Mouse (Mus musculus) ES-Bruce4 (cell line): ENCODE measurements around the gene Slit3. TPM values are rescaled to one million over a fixed set of nuclear protein-coding genes. Genes with fewer than 3 reads are reported as not detected.

Experiments used
- H3K27ac ChIP-seq: 2 replicates; pipeline ENCODE4 v1.5.1; 2012; ENCODE audit warnings: low read length, inconsistent platforms; ENCODE audit not compliant: insufficient read depth
- H3K27me3 ChIP-seq: 2 replicates; pipeline ENCODE4 v1.6.1; 2012; ENCODE audit warnings: mild to moderate bottlenecking, low read length, inconsistent platforms; ENCODE audit not compliant: control insufficient read depth, poor library complexity, insufficient read depth, severe bottlenecking
- H3K36me3 ChIP-seq: 2 replicates; pipeline ENCODE4 v1.6.1; 2012; ENCODE audit warnings: inconsistent platforms, mild to moderate bottlenecking, low read length, moderate library complexity; ENCODE audit not compliant: control insufficient read depth, poor library complexity, insufficient read depth, severe bottlenecking
- H3K4me1 ChIP-seq: one replicate; pipeline ENCODE4 v1.8.1; 2011; ENCODE audit warnings: low read length; ENCODE audit not compliant: control insufficient read depth, insufficient read depth
- H3K4me3 ChIP-seq: 2 replicates; pipeline ENCODE4 v1.5.1; 2011; ENCODE audit warnings: low read depth, mild to moderate bottlenecking, low read length
- H3K9ac ChIP-seq: 2 replicates; pipeline ENCODE4 v1.6.1; 2012; ENCODE audit warnings: low read depth, mild to moderate bottlenecking, inconsistent platforms; ENCODE audit not compliant: poor library complexity, severe bottlenecking
- H3K9me3 ChIP-seq: replicated peaks from 2 replicates; pipeline ENCODE4 v1.6.1; 2012; ENCODE audit warnings: mild to moderate bottlenecking, low read length, inconsistent platforms; ENCODE audit not compliant: control insufficient read depth, poor library complexity, insufficient read depth, severe bottlenecking
- CTCF ChIP-seq: IDR thresholded peaks from one replicate; pipeline ENCODE4 v1.8.1; 2011; ENCODE audit warnings: low read depth, low read length
- EP300 ChIP-seq: IDR thresholded peaks from 2 replicates; pipeline ENCODE4 v1.6.1; 2011; ENCODE audit warnings: low read depth, low read length; ENCODE audit not compliant: insufficient read depth
- POLR2A ChIP-seq: IDR thresholded peaks from one replicate; pipeline ENCODE4 v1.8.1; 2011; ENCODE audit warnings: low read length; ENCODE audit not compliant: insufficient read depth
- polyA plus RNA-seq: library from polyadenylated mRNA; stranded (reverse); fragments of >200 nt; gene quantifications from 2 replicates; pipeline ENCODE4 v1.2.4, GENCODE M21; 2011; ENCODE audit warnings: low read depth; ENCODE audit not compliant: missing spikeins, insufficient read depth, insufficient read length

Slit3 gene
- polyA plus RNA-seq, 1 experiment, result 2.8 TPM

- Histone ChIP-seq H3K9ac (no peak overlapping the region), H3K27me3 (no peaks in the 10 kb centered on the region), H3K4me3 (no peak overlapping the region), H3K9me3 (no peaks in the 10 kb centered on the region), H3K36me3 (no peaks in the 10 kb centered on the region), H3K27ac (no peak overlapping the region), H3K4me1 (no peaks in the 10 kb centered on the region)
- TF ChIP-seq POLR2A (no peak), CTCF (no peak), EP300 (no peak)
Measured at GRCm38 (mm10) chr11:35131740-35132139, 10.7 kb downstream of the Slit3 start.

- Histone ChIP-seq H3K9me3 (no peaks in the 10 kb centered on the region), H3K27ac (no peak overlapping the region), H3K4me1 (no peaks in the 10 kb centered on the region), H3K27me3 (no peaks in the 10 kb centered on the region), H3K9ac (no peak overlapping the region), H3K36me3 (no peaks in the 10 kb centered on the region), H3K4me3 (no peak overlapping the region)
- no peak for TF ChIP-seq POLR2A
- no peak for TF ChIP-seq EP300
- TF ChIP-seq CTCF, result no peak
Measured at GRCm38 (mm10) chr11:35136625-35137024, 15.6 kb downstream of the Slit3 start.

GRCm38 (mm10) chr11:35140092-35140491, 19.1 kb downstream of the Slit3 start:
- Histone ChIP-seq H3K9ac (no peak overlapping the region), H3K4me3 (no peak overlapping the region), H3K9me3 (no peaks in the 10 kb centered on the region), H3K27ac (no peak overlapping the region), H3K4me1 (no peaks in the 10 kb centered on the region), H3K27me3 (no peaks in the 10 kb centered on the region), H3K36me3 (no peaks in the 10 kb centered on the region)
- no peak for TF ChIP-seq POLR2A
- TF ChIP-seq EP300, result no peak
- TF ChIP-seq CTCF, result no peak

- H3K27me3 ChIP-seq, result no peaks in the 10 kb centered on the region
- H3K27ac ChIP-seq, result no peak overlapping the region
- no peak overlapping the region for H3K4me3 ChIP-seq
- H3K36me3 ChIP-seq, result no peaks in the 10 kb centered on the region
- no peaks in the 10 kb centered on the region for H3K9me3 ChIP-seq
- no peaks in the 10 kb centered on the region for H3K4me1 ChIP-seq
- no peak overlapping the region for H3K9ac ChIP-seq
- TF ChIP-seq CTCF (no peak), EP300 (no peak), POLR2A (no peak)
Measured at GRCm38 (mm10) chr11:35142202-35142601, 21.2 kb downstream of the Slit3 start.

- Histone ChIP-seq H3K4me3 (no peak overlapping the region), H3K4me1 (no peaks in the 10 kb centered on the region), H3K36me3 (no peaks in the 10 kb centered on the region), H3K9me3 (no peaks in the 10 kb centered on the region), H3K27ac (no peak overlapping the region), H3K9ac (no peak overlapping the region), H3K27me3 (no peaks in the 10 kb centered on the region)
- TF ChIP-seq EP300 (no peak), CTCF (no peak), POLR2A (no peak)
Measured at GRCm38 (mm10) chr11:35142698-35143360, 21.8 kb downstream of the Slit3 start.

- Histone ChIP-seq H3K9me3 (no peaks in the 10 kb centered on the region), H3K4me3 (no peak overlapping the region), H3K36me3 (no peaks in the 10 kb centered on the region), H3K4me1 (no peaks in the 10 kb centered on the region), H3K9ac (no peak overlapping the region), H3K27me3 (no peaks in the 10 kb centered on the region), H3K27ac (no peak overlapping the region)
- TF ChIP-seq CTCF (no peak), POLR2A (no peak), EP300 (no peak)
Measured at GRCm38 (mm10) chr11:35147818-35148445, 26.9 kb downstream of the Slit3 start.
